Mouse (Mus musculus) embryonic facial prominence, embryonic 14.5 days (tissue): ENCODE measurements around the gene Itpkb. TPM values are rescaled to one million over a fixed set of nuclear protein-coding genes. Genes with fewer than 3 reads are reported as not detected.

ENCODE experiments used
- ATAC-seq: fragments of 200-750 bp; cut with Nextera tagmentation; 2 replicates; pipeline ENCODE4 v1.8.0; 2017; ENCODE audit warnings: low read depth, moderate number of reproducible peaks, moderate TSS enrichment
- DNase-seq: peaks from one replicate; pipeline ENCODE4 v3.0.0-alpha.2; 2015; ENCODE audit warnings: low spot score
- H3K27ac ChIP-seq: fragments of 300-500 bp; sonication (generic); replicated peaks from 2 replicates; pipeline ENCODE4 v1.5.1; 2014; ENCODE audit warnings: low read depth, mild to moderate bottlenecking, low read length, moderate library complexity
- H3K27me3 ChIP-seq: fragments of 300-500 bp; sonication (generic); replicated peaks from 2 replicates; pipeline ENCODE4 v1.6.1; 2014; ENCODE audit warnings: low read length; ENCODE audit not compliant: control insufficient read depth, insufficient read depth
- H3K36me3 ChIP-seq: fragments of 300-500 bp; sonication (generic); 2 replicates; pipeline ENCODE4 v1.6.1; 2014; ENCODE audit warnings: low read length, mixed read lengths; ENCODE audit not compliant: control insufficient read depth, insufficient read depth
- H3K4me1 ChIP-seq: fragments of 300-500 bp; sonication (generic); 2 replicates; pipeline ENCODE4 v1.6.1; 2014; ENCODE audit warnings: antibody characterized with exemption, low read length; ENCODE audit not compliant: control insufficient read depth, insufficient read depth
- H3K4me2 ChIP-seq: fragments of 300-500 bp; sonication (generic); 2 replicates; pipeline ENCODE4 v1.6.1; 2014; ENCODE audit warnings: low read depth, mild to moderate bottlenecking, low read length, moderate library complexity, mixed read lengths
- H3K4me3 ChIP-seq: fragments of 300-500 bp; sonication (generic); 2 replicates; pipeline ENCODE4 v1.5.1; 2014; ENCODE audit warnings: low read depth, mild to moderate bottlenecking, low read length
- H3K9ac ChIP-seq: fragments of 300-500 bp; sonication (generic); 2 replicates; pipeline ENCODE4 v1.6.1; 2014; ENCODE audit warnings: low read depth, mild to moderate bottlenecking, low read length, moderate library complexity, mixed read lengths
- H3K9me3 ChIP-seq: fragments of 300-500 bp; sonication (generic); 2 replicates; pipeline ENCODE4 v1.6.1; 2016; ENCODE audit warnings: low read length; ENCODE audit not compliant: control insufficient read depth
- WGBS: fragments of 180-500 bp; shearing (Covaris S2); extraction: QIAGEN DNeasy Blood & Tissue Kit; methylation state at CpG from one replicate; pipeline ENCODE4 v1.1.7; 2014; 5-methylcytosine and 5-hydroxymethylcytosine counted together
- polyA plus RNA-seq: library from polyadenylated mRNA; unstranded; fragments of >200 nt; fragmentation: Nextera tagmentation; extraction: Ambion mirVana; gene quantifications from 2 replicates; pipeline ENCODE4 v1.2.1, GENCODE M21; 2014

The Itpkb gene
- polyA plus RNA-seq, 1 experiment from 2014 or later = 7.6 TPM

DNA sequence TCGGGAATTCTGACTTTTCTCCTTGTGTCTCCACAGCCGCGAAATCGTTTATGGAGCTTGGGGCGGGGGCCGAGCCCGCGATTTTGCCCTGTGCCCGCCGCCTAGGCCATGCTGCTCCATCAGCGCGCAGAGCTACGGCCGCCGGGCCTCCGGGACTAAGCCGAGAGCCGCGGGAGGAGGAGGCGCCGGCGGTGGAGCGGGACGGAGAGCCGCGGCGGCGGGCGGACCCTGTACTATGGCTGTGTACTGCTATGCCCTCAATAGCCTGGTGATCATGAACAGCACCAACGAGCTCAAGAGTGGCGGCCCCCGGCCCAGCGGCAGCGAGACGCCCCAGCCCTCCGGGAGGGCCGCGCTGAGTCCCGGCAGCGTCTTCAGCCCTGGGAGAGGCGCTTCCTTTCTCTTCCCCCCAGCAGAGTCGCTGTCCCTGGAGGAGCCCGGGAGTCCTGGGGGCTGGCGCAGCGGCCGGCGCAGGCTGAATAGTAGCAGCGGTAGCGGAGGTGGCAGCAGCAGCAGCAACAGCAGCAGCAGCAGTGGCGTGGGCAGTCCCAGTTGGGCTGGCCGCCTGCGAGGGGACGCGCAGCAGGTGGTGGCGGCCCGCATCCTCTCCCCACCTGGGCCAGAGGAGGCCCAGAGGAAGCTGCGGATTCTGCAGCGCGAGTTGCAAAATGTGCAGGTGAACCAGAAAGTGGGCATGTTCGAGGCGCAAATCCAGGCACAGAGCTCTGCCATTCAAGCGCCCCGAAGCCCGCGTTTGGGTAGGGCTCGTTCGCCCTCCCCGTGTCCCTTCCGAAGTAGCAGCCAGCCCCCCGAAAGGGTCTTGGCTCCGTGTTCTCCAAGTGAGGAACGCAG, 2.0 kb downstream of the Itpkb start:
- ATAC-seq = peak; percentile 31; the same call in 1 of the 2 replicates
- H3K4me1 ChIP-seq = peaks cover 56% of the 10 kb centered on the region
- DNase-seq = peak; percentile 49
- H3K27me3 ChIP-seq = 0 out of 2 replicates have a peak, but pooled peaks cover 8% of the 10 kb centered on the region
- WGBS = 5% methylated on average over 47 of the region's 72 CpGs
- peak overlapping the region; percentile 97 for H3K27ac ChIP-seq
- peak overlapping the region; percentile 97 for H3K4me2 ChIP-seq
- H3K4me3 ChIP-seq = peak overlapping the region; percentile 78
- peaks cover 39% of the 10 kb centered on the region for H3K36me3 ChIP-seq
- no peaks in the 10 kb centered on the region for H3K9me3 ChIP-seq
- H3K9ac ChIP-seq = peak overlapping the region; percentile 91

DNA sequence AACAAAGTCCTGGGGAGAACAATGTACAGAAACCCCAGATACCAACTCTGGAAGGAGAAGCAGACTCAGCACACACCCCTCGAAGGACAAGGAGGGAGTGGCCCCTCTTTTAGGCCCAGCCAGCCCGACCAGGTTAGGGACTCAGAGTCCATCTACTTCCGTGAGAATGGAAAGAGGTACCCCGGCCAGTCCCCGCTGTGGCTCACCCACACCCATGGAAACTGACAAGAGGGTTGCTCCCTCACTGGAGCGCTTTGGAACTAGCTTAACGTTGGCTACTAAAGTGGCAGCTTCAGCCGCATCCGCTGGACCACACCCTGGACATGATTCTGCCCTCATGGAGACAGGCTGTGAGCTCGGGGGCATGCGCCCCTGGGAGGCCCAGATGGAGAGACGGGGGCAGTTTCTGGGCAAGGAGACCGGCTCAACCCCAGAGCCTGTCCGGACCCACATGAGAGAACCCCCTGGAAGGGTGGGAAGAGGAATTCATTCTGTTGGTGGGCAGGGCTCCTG, 2.7 kb downstream of the Itpkb start:
- Histone ChIP-seq H3K4me1 (peaks cover 56% of the 10 kb centered on the region), H3K27me3 (0 out of 2 replicates have a peak, but pooled peaks cover 8% of the 10 kb centered on the region), H3K27ac (no peak overlapping the region), H3K4me2 (peak overlapping the region; percentile 97), H3K36me3 (peaks cover 39% of the 10 kb centered on the region), H3K9me3 (no peaks in the 10 kb centered on the region), H3K4me3 (peak overlapping the region; percentile 78), H3K9ac (peak overlapping the region; percentile 91)
- DNase-seq (no peak), ATAC-seq (no peak)
- WGBS = 40% methylated on average over 14 of the region's 14 CpGs

- Histone ChIP-seq H3K4me1 (peaks cover 54% of the 10 kb centered on the region), H3K4me2 (peak overlapping the region; percentile 97), H3K9me3 (no peaks in the 10 kb centered on the region), H3K9ac (no peak overlapping the region), H3K36me3 (peaks cover 39% of the 10 kb centered on the region), H3K27me3 (0 out of 2 replicates have a peak, but pooled peaks cover 8% of the 10 kb centered on the region), H3K4me3 (peak overlapping the region; percentile 78), H3K27ac (no peak overlapping the region)
- ATAC-seq (no peak), DNase-seq (no peak)
- 48% methylated on average over 5 of the region's 6 CpGs for WGBS
These were observed 3.3 kb downstream of the Itpkb start for GRCm38 (mm10) chr1:180333588-180333987.

DNA sequence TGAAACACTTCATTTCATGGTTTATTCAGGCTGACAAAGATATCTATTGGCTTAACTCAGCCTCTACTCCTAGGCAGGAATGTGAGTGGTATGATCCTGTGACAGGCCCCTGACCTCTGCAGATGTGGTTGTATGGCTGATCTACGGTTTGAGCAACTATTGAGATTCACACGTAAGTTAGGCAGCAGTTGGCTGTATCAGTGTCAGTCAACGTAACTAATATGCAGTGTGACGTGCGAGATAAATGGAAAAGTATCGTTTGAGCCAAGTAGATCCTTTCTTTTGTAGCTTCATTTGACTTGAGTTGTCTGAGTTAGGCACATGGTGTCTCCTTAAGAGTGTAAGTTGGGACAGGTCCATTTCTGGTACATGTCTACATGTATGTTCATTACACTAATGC, 4.3 kb downstream of the Itpkb start:
- Histone ChIP-seq H3K27ac (no peak overlapping the region), H3K27me3 (0 out of 2 replicates have a peak, but pooled peaks cover 8% of the 10 kb centered on the region), H3K4me2 (peak overlapping the region; percentile 97), H3K36me3 (peaks cover 39% of the 10 kb centered on the region), H3K4me3 (peak overlapping the region; percentile 78), H3K9ac (no peak overlapping the region), H3K4me1 (peaks cover 45% of the 10 kb centered on the region), H3K9me3 (no peaks in the 10 kb centered on the region)
- ATAC-seq (no peak), DNase-seq (no peak)
- WGBS = 77% methylated on average over 6 of the region's 6 CpGs

GRCm38 (mm10) chr1:180335513-180336375, 5.5 kb downstream of the Itpkb start:
- no peak overlapping the region for H3K9ac ChIP-seq
- ATAC-seq (no peak), DNase-seq (no peak)
- H3K4me2 ChIP-seq = peak overlapping the region; percentile 97
- H3K9me3 ChIP-seq = no peaks in the 10 kb centered on the region
- 0 out of 2 replicates have a peak overlapping the region, but pooled peaks have one; percentile 11 for H3K4me3 ChIP-seq
- 74% methylated on average over 12 of the region's 12 CpGs for WGBS
- H3K36me3 ChIP-seq = peaks cover 39% of the 10 kb centered on the region
- H3K27me3 ChIP-seq = 0 out of 2 replicates have a peak, but pooled peaks cover 8% of the 10 kb centered on the region
- no peak overlapping the region for H3K27ac ChIP-seq
- H3K4me1 ChIP-seq = peaks cover 42% of the 10 kb centered on the region

- DNase-seq = no peak
- WGBS = 79% methylated on average over 8 of the region's 8 CpGs
- H3K36me3 ChIP-seq = peaks cover 29% of the 10 kb centered on the region
- no peak overlapping the region for H3K4me3 ChIP-seq
- no peaks in the 10 kb centered on the region for H3K27me3 ChIP-seq
- no peaks in the 10 kb centered on the region for H3K9me3 ChIP-seq
- H3K4me2 ChIP-seq = no peak overlapping the region
- ATAC-seq = no peak
- peaks cover 37% of the 10 kb centered on the region for H3K4me1 ChIP-seq
- H3K9ac ChIP-seq = no peak overlapping the region
- no peak overlapping the region for H3K27ac ChIP-seq
These were observed 8.1 kb downstream of the Itpkb start for GRCm38 (mm10) chr1:180338358-180338757.

- ATAC-seq (no peak), DNase-seq (no peak)
- H3K9ac ChIP-seq = no peak overlapping the region
- H3K36me3 ChIP-seq = peaks cover 22% of the 10 kb centered on the region
- no peaks in the 10 kb centered on the region for H3K27me3 ChIP-seq
- no peak overlapping the region for H3K4me3 ChIP-seq
- peaks cover 33% of the 10 kb centered on the region for H3K4me1 ChIP-seq
- WGBS = 81% methylated on average over 5 of the region's 5 CpGs
- H3K27ac ChIP-seq = no peak overlapping the region
- no peaks in the 10 kb centered on the region for H3K9me3 ChIP-seq
- no peak overlapping the region for H3K4me2 ChIP-seq
These were observed 8.9 kb downstream of the Itpkb start for GRCm38 (mm10) chr1:180339143-180339542.

DNA sequence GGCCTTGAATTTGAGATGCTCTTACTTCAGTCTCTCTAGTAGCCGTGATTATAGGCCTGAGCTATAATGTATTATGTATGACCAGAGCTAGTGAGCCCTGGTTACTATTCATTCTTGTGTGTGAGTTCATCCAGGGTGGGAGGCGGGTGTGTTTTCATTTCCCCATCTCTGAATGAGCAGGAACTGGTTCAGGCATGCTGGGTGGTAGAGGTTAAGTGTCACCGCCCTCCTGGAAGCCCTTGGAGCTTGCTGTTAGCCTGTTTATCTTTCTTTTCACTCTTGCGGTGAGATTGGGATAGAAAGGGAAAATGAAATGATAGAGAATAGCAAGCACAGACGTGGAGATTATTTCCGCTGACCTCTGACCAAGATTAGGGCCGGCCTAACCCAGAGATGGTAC, 12.7 kb downstream of the Itpkb start:
- DNase-seq = no peak
- no peak for ATAC-seq
- WGBS = 80% methylated on average over 7 of the region's 7 CpGs
- Histone ChIP-seq H3K27ac (no peak overlapping the region), H3K4me3 (no peak overlapping the region), H3K4me1 (peaks cover 14% of the 10 kb centered on the region), H3K9me3 (no peaks in the 10 kb centered on the region), H3K27me3 (no peaks in the 10 kb centered on the region), H3K9ac (no peak overlapping the region), H3K36me3 (no peaks in the 10 kb centered on the region), H3K4me2 (no peak overlapping the region)
